Mouse (Mus musculus): ENCODE results near the gene Vipr2. TPM values are rescaled to one million over a fixed set of nuclear protein-coding genes. Genes with fewer than 3 reads are reported as not detected.

Vipr2 gene
- polyA plus RNA-seq (2012; rRNA removed): 14.5 and 24.0 TPM in 2 replicates

GRCm38 (mm10) chr12:116077074-116077854 is at the start of gene Vipr2:
Gene Vipr2, plus strand, starts transcription at chr12:116077726.
- DNase-seq: peak; percentile 38
- no peaks in the 10 kb centered on the region; the same call in 1 of the 2 replicates for H3K4me1 ChIP-seq (ENCODE audit: control insufficient read depth, insufficient read depth, low read length)
- WGBS: 6% methylated on average over 33 of the region's 33 CpGs
- TF ChIP-seq CTCF (IDR thresholded peaks at IDR 0.05; ENCODE audit: insufficient read depth, low read length) (no peak), POLR2A (IDR thresholded peaks at IDR 0.05; ENCODE audit: borderline replicate concordance, extremely low read depth, low read depth, low read length) (no peak)
- H3K4me3 ChIP-seq (replicated peaks; ENCODE audit: extremely low read depth, low read depth, low read length): peak within 1 kb of the TSS; percentile 64

- WGBS: 46% methylated on average over 2 of the region's 2 CpGs
- peak; percentile 28; the same call in 1 of the 2 replicates for TF ChIP-seq CTCF (IDR thresholded peaks at IDR 0.05; ENCODE audit: insufficient read depth, low read length)
- no peak for TF ChIP-seq POLR2A (IDR thresholded peaks at IDR 0.05; ENCODE audit: borderline replicate concordance, extremely low read depth, low read depth, low read length)
- H3K4me3 ChIP-seq (replicated peaks; ENCODE audit: extremely low read depth, low read depth, low read length): no peak overlapping the region
- H3K4me1 ChIP-seq (ENCODE audit: control insufficient read depth, insufficient read depth, low read length): no peaks in the 10 kb centered on the region
- no peak for DNase-seq
These were observed 49.4 kb upstream of the Vipr2 start for GRCm38 (mm10) chr12:116028095-116028494.

GRCm38 (mm10) chr12:116035346-116035745 is 42.2 kb upstream of the Vipr2 start:
- no peak for TF ChIP-seq CTCF (IDR thresholded peaks at IDR 0.05; ENCODE audit: insufficient read depth, low read length)
- TF ChIP-seq POLR2A (IDR thresholded peaks at IDR 0.05; ENCODE audit: borderline replicate concordance, extremely low read depth, low read depth, low read length): no peak
- no peak overlapping the region for H3K4me3 ChIP-seq (replicated peaks; ENCODE audit: extremely low read depth, low read depth, low read length)
- WGBS: 64% methylated on average over 5 of the region's 5 CpGs
- no peak for DNase-seq
- H3K4me1 ChIP-seq (ENCODE audit: control insufficient read depth, insufficient read depth, low read length): no peaks in the 10 kb centered on the region

- Histone ChIP-seq H3K4me3 (replicated peaks; ENCODE audit: extremely low read depth, low read depth, low read length) (no peak overlapping the region), H3K4me1 (ENCODE audit: control insufficient read depth, insufficient read depth, low read length) (peaks cover 4% of the 10 kb centered on the region; the same call in 1 of the 2 replicates)
- no peak for TF ChIP-seq POLR2A (IDR thresholded peaks at IDR 0.05; ENCODE audit: borderline replicate concordance, extremely low read depth, low read depth, low read length)
- WGBS: 82% methylated on average over 5 of the region's 5 CpGs
- no peak for DNase-seq
These were observed 32.7 kb upstream of the Vipr2 start for GRCm38 (mm10) chr12:116044785-116045184.

GRCm38 (mm10) chr12:116047440-116048377 is 29.8 kb upstream of the Vipr2 start, which contains the start of gene Zfp386:
Gene Zfp386, plus strand, starts transcription at chr12:116047724.
- under 1% methylated on average over 55 of the region's 55 CpGs for WGBS
- DNase-seq: peak; percentile 98
- Histone ChIP-seq H3K4me1 (ENCODE audit: control insufficient read depth, insufficient read depth, low read length) (peaks cover 4% of the 10 kb centered on the region; the same call in 1 of the 2 replicates), H3K4me3 (replicated peaks; ENCODE audit: extremely low read depth, low read depth, low read length) (peak within 1 kb of the TSS; percentile 97)
- no peak for TF ChIP-seq CTCF (IDR thresholded peaks at IDR 0.05; ENCODE audit: insufficient read depth, low read length)
- peak; percentile 38; the same call in 1 of the 2 replicates for TF ChIP-seq POLR2A (IDR thresholded peaks at IDR 0.05; ENCODE audit: borderline replicate concordance, extremely low read depth, low read depth, low read length)

GRCm38 (mm10) chr12:116048766-116049165 is 28.8 kb upstream of the Vipr2 start:
- no peak for TF ChIP-seq POLR2A (IDR thresholded peaks at IDR 0.05; ENCODE audit: borderline replicate concordance, extremely low read depth, low read depth, low read length)
- no peak for TF ChIP-seq CTCF (IDR thresholded peaks at IDR 0.05; ENCODE audit: insufficient read depth, low read length)
- Histone ChIP-seq H3K4me3 (replicated peaks; ENCODE audit: extremely low read depth, low read depth, low read length) (peak overlapping the region; percentile 36), H3K4me1 (ENCODE audit: control insufficient read depth, insufficient read depth, low read length) (peaks cover 4% of the 10 kb centered on the region; the same call in 1 of the 2 replicates)
- DNase-seq: no peak
- 43% methylated on average over 7 of the region's 7 CpGs for WGBS

- Histone ChIP-seq H3K4me3 (replicated peaks; ENCODE audit: extremely low read depth, low read depth, low read length) (no peak overlapping the region), H3K4me1 (ENCODE audit: control insufficient read depth, insufficient read depth, low read length) (peaks cover 4% of the 10 kb centered on the region; the same call in 1 of the 2 replicates)
- 52% methylated on average over 3 of the region's 3 CpGs for WGBS
- TF ChIP-seq CTCF (IDR thresholded peaks at IDR 0.05; ENCODE audit: insufficient read depth, low read length) (no peak), POLR2A (IDR thresholded peaks at IDR 0.05; ENCODE audit: borderline replicate concordance, extremely low read depth, low read depth, low read length) (no peak)
- no peak for DNase-seq
These were observed 28.3 kb upstream of the Vipr2 start for GRCm38 (mm10) chr12:116049236-116049635.

- H3K4me3 ChIP-seq (replicated peaks; ENCODE audit: extremely low read depth, low read depth, low read length): no peak overlapping the region
- TF ChIP-seq POLR2A (IDR thresholded peaks at IDR 0.05; ENCODE audit: borderline replicate concordance, extremely low read depth, low read depth, low read length) (no peak), CTCF (IDR thresholded peaks at IDR 0.05; ENCODE audit: insufficient read depth, low read length) (peak; percentile 35; the same call in 1 of the 2 replicates)
- DNase-seq: no peak
- 56% methylated on average over 6 of the region's 6 CpGs for WGBS
- H3K4me1 ChIP-seq (ENCODE audit: control insufficient read depth, insufficient read depth, low read length): peaks cover 4% of the 10 kb centered on the region; the same call in 1 of the 2 replicates
These were observed 27.8 kb upstream of the Vipr2 start for GRCm38 (mm10) chr12:116049701-116050100.

GRCm38 (mm10) chr12:116054342-116054741 is 23.2 kb upstream of the Vipr2 start:
- H3K4me1 ChIP-seq (ENCODE audit: control insufficient read depth, insufficient read depth, low read length): no peaks in the 10 kb centered on the region
- H3K4me3 ChIP-seq (replicated peaks; ENCODE audit: extremely low read depth, low read depth, low read length): no peak overlapping the region
- WGBS: 76% methylated on average over 8 of the region's 8 CpGs
- DNase-seq: no peak
- TF ChIP-seq POLR2A (IDR thresholded peaks at IDR 0.05; ENCODE audit: borderline replicate concordance, extremely low read depth, low read depth, low read length) (no peak), CTCF (IDR thresholded peaks at IDR 0.05; ENCODE audit: insufficient read depth, low read length) (no peak)
